Mouse (Mus musculus) MEL (cell line): ENCODE measurements around the gene Azi2.

Source experiments
- CTCF ChIP-seq, 3 experiments: IDR thresholded peaks in 2 of 3; conservative IDR thresholded peaks in 1 of 3; 2 replicates each; pipeline ENCODE4 v1.5.1; 2011 to 2012; ENCODE audit warnings: low read length in 3 of 3, low read depth in 2 of 3, mild to moderate bottlenecking in 2 of 3, improper control_type of control experiment in 1 of 3, inconsistent platforms in 1 of 3, mixed read lengths in 1 of 3, moderate library complexity in 1 of 3; ENCODE audit not compliant: control insufficient read depth in 1 of 3, insufficient read depth in 1 of 3, poor library complexity in 1 of 3, severe bottlenecking in 1 of 3
- GATA1 ChIP-seq: IDR thresholded peaks from 2 replicates; pipeline ENCODE4 v1.6.1; 2011; ENCODE audit warnings: low read depth, low read length, improper control_type of control experiment
- MAFK ChIP-seq: IDR thresholded peaks from 2 replicates; pipeline ENCODE4 v1.6.1; 2011; ENCODE audit warnings: low read depth, mild to moderate bottlenecking, low read length, improper control_type of control experiment, borderline replicate concordance
- MAX ChIP-seq: IDR thresholded peaks from 2 replicates; pipeline ENCODE4 v1.6.1; 2011; ENCODE audit warnings: low read length, improper control_type of control experiment
- MXI1 ChIP-seq: IDR thresholded peaks from 2 replicates; pipeline ENCODE4 v1.6.1; 2011; ENCODE audit warnings: mild to moderate bottlenecking, low read depth, low read length, improper control_type of control experiment
- NRF1 ChIP-seq: IDR thresholded peaks from 2 replicates; pipeline ENCODE4 v1.6.1; 2014; ENCODE audit warnings: low read depth, mild to moderate bottlenecking, inconsistent platforms, low read length, improper control_type of control experiment, moderate library complexity; ENCODE audit not compliant: poor library complexity, insufficient read depth, severe bottlenecking
- POLR2A ChIP-seq, 2 experiments: IDR thresholded peaks; 2 replicates each; pipeline ENCODE4 v1.6.1; 2011 to 2012; ENCODE audit warnings: low read length in 2 of 2, mild to moderate bottlenecking in 2 of 2, control low read depth in 1 of 2, improper control_type of control experiment in 1 of 2, low read depth in 1 of 2, moderate library complexity in 1 of 2; ENCODE audit not compliant: control insufficient read depth in 1 of 2, insufficient read depth in 1 of 2, poor library complexity in 1 of 2

DNA sequence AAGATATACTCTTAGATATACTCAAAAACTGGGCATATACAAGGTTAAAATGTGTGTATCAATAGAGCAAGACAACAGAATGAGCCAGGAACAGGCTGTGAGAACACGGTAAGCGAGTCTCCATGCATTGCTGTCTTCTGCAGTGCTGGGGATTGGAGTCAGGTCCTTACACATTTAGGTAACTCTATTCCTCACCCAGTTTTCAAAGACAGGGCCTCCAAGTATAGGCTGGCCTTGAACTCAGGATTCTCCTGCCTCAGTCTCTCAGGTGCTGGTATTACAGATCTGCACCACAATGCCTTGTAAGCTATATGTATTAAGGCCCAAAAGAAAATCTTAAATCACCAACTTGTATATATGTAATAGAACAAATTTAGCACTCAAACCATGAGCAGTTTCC is 60.2 kb downstream of the Azi2 start:
- no peak for TF ChIP-seq CTCF (IDR thresholded peaks at IDR 0.05 in 2 of 3, conservative IDR thresholded peaks at IDR 0.05 in 1 of 3; ENCODE audit: control insufficient read depth in 1 of 3, insufficient read depth in 1 of 3, low read depth in 2 of 3, low read length in 3 of 3, poor library complexity in 1 of 3, severe bottlenecking in 1 of 3)
- TF ChIP-seq POLR2A (IDR thresholded peaks at IDR 0.05; ENCODE audit: control insufficient read depth in 1 of 2, insufficient read depth in 1 of 2, low read depth in 1 of 2, low read length in 2 of 2, poor library complexity in 1 of 2) = no peak
- no peak for TF ChIP-seq MAX
- no peak for TF ChIP-seq MAFK
- TF ChIP-seq MXI1 = no peak
- TF ChIP-seq NRF1 = no peak
- no peak for TF ChIP-seq GATA1
